Mouse (Mus musculus): ENCODE data around the gene Kdelr1. TPM values are rescaled to one million over a fixed set of nuclear protein-coding genes. Genes with fewer than 3 reads are reported as not detected.

Gene Kdelr1
- polyA plus RNA-seq, 1 experiment = 197 TPM

DNA sequence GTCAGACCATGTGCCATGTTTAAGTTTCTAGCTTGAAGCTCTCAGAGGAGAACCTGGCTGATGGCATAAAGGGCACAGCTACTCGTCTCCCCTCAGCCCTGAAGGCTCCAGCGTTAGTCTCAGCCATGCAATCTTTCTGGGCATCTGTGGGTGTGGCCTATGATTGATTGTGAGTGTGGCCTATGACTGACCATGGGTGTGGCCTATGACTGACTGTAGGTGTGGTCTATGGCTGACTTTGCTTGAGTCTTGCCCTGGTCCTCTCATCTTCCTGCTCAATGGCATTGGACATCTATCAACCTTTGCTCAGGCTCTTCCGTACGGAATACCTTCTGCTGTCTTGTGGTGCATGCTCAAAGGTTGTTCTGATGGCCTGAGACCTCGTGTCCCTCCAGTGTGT lies 29.0 kb downstream of the Kdelr1 start:
- DNase-seq (ENCODE audit: low read depth) = no peak
- TF ChIP-seq POLR2A (IDR thresholded peaks at IDR 0.05; ENCODE audit: borderline replicate concordance, extremely low read depth, insufficient read depth, insufficient read length, poor library complexity, severe bottlenecking) (no peak), CTCF (IDR thresholded peaks at IDR 0.05; ENCODE audit: borderline replicate concordance, extremely low read depth, insufficient read depth, insufficient read length) (no peak)

DNA sequence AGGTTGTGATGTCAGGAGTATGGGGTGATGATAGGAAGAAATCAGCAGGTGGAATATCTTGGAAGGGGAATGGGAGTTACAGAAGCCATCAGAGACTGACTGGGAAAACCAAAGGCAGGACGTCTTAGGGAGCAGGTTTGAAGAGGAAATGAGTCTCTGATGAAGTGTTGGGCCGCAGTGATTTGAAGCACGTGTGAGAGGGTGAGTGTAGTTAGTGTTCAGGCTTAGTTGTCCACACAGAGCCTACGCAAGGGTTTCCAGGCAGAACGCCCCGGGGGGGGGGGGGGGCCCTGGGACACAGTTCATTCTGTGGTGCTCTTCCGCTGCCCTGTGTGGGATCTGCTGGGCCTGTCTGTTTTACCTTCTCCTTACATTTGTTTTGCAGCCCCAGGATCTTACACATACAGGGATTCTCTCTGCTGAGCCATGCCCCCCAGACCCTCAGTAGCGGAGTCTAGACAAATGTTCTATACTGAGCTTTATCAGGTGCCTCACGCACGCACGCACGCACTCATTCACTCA lies 30.0 kb downstream of the Kdelr1 start:
- TF ChIP-seq CTCF (IDR thresholded peaks at IDR 0.05; ENCODE audit: borderline replicate concordance, extremely low read depth, insufficient read depth, insufficient read length) = no peak
- TF ChIP-seq POLR2A (IDR thresholded peaks at IDR 0.05; ENCODE audit: borderline replicate concordance, extremely low read depth, insufficient read depth, insufficient read length, poor library complexity, severe bottlenecking) = no peak
- peak; percentile 12 for DNase-seq (ENCODE audit: low read depth)

- DNase-seq (ENCODE audit: low read depth) = no peak
- no peak for TF ChIP-seq CTCF (IDR thresholded peaks at IDR 0.05; ENCODE audit: borderline replicate concordance, extremely low read depth, insufficient read depth, insufficient read length)
- no peak for TF ChIP-seq POLR2A (IDR thresholded peaks at IDR 0.05; ENCODE audit: borderline replicate concordance, extremely low read depth, insufficient read depth, insufficient read length, poor library complexity, severe bottlenecking)
Measured at GRCm38 (mm10) chr7:45906622-45907021, 34.0 kb downstream of the Kdelr1 start.

DNA sequence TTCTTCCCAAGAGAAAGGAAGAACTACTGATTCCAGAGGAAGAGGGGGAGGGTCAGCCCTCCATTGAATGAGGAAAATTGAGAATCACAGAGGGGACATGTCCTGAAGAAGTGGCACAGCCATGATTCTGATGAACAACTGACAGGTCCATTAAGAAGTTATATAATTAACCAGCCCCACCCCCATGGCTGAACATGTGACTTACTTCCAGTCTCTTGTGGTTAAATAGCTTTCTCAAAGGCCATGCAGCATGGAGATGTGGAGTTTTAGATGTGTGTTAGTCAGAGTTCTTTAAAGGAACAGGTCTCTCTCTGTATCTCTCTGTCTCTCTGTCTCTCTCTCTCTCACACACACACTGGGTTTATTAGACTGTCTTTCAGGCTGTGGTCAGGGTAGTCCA lies 35.8 kb downstream of the Kdelr1 start:
- TF ChIP-seq POLR2A (IDR thresholded peaks at IDR 0.05; ENCODE audit: borderline replicate concordance, extremely low read depth, insufficient read depth, insufficient read length, poor library complexity, severe bottlenecking) = no peak
- no peak for TF ChIP-seq CTCF (IDR thresholded peaks at IDR 0.05; ENCODE audit: borderline replicate concordance, extremely low read depth, insufficient read depth, insufficient read length)

DNA sequence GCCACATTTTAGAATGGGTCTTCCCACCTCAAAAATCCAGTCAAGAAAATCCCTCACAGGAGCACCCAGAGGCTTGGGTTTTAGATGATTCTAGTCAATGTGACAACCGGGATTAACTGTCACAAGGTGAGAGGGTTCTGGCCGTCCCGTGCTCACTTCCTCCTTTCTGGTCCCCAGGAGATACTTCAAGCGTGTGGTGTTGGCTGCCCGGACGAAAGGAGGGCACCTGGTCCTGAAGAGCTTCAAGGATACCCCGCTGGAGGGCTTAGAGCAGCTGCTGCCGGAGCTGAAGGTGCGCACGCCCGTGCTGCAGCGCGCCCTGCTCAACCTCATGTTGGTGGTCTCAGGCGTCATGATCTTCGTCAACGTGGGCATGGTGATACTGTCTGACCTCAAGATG lies 36.6 kb downstream of the Kdelr1 start:
- DNase-seq (ENCODE audit: low read depth) = no peak
- TF ChIP-seq POLR2A (IDR thresholded peaks at IDR 0.05; ENCODE audit: borderline replicate concordance, extremely low read depth, insufficient read depth, insufficient read length, poor library complexity, severe bottlenecking) = no peak
- TF ChIP-seq CTCF (IDR thresholded peaks at IDR 0.05; ENCODE audit: borderline replicate concordance, extremely low read depth, insufficient read depth, insufficient read length) = no peak

More for the DNA sequence above, 35.8 kb downstream of the Kdelr1 start:
- DNase-seq (ENCODE audit: low read depth) = no peak

- no peak for TF ChIP-seq CTCF (IDR thresholded peaks at IDR 0.05; ENCODE audit: borderline replicate concordance, extremely low read depth, insufficient read depth, insufficient read length)
- DNase-seq (ENCODE audit: low read depth) = no peak
Measured at GRCm38 (mm10) chr7:45914067-45914466, 41.5 kb downstream of the Kdelr1 start.

DNA sequence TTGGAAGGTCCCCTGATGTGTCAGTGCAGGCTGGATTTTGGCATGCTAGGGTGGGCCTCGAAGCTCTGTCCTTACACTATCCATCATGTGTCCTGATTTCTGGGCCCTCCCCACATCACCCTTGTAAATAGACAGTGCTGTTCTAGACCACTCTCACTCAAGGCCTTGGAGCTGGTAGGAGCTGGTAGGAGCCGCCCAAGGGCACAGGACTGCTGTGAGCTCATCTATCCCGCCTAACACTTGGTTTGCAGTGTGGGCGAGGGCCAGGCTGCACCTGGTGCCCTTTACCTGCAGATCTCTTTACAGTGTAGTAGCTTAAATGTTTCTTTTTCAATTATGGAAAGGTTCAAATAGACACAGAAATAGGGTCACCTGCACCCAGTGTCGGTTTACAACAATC lies 42.4 kb downstream of the Kdelr1 start:
- DNase-seq (ENCODE audit: low read depth) = no peak
- TF ChIP-seq CTCF (IDR thresholded peaks at IDR 0.05; ENCODE audit: borderline replicate concordance, extremely low read depth, insufficient read depth, insufficient read length) (no peak), POLR2A (IDR thresholded peaks at IDR 0.05; ENCODE audit: borderline replicate concordance, extremely low read depth, insufficient read depth, insufficient read length, poor library complexity, severe bottlenecking) (no peak)

GRCm38 (mm10) chr7:45916056-45917003 lies 43.8 kb downstream of the Kdelr1 start:
- TF ChIP-seq POLR2A (IDR thresholded peaks at IDR 0.05; ENCODE audit: borderline replicate concordance, extremely low read depth, insufficient read depth, insufficient read length, poor library complexity, severe bottlenecking) (no peak), CTCF (IDR thresholded peaks at IDR 0.05; ENCODE audit: borderline replicate concordance, extremely low read depth, insufficient read depth, insufficient read length) (no peak)
- DNase-seq (ENCODE audit: low read depth) = peak; percentile 96

DNA sequence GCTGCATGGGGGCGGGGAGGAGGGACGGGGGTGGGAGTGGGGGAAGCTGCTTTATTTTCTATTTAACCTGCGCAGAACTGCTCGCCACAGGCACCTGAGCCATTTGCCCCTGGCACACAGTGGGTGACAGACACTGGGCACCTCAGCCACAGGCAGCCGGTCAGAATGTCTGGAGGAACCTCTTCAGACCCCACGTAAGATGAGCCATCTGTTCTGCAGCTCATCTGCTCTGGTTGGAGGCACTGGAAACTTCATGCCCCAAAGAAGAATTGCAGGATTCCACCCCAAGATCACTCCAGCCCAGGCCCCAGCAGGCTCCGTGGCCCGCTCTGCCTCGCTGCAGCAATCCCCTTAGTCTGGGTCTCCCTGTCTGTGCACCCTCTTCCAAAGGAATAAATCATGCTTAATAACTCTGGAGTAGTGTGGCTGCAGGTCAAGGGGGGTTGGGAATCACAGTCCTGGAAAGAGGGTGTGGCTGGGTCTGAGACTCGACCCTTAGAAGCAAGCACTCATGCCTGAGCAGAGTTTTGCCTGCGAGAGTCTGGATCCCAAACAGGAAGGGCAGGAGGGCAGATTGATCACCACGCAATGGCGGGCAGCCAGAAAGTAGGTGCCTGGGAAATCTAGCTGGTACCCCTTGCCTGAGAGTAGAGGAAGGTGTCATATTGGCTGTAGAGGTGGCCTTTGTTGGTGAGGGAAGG lies 44.6 kb downstream of the Kdelr1 start:
- DNase-seq (ENCODE audit: low read depth) = no peak
- TF ChIP-seq CTCF (IDR thresholded peaks at IDR 0.05; ENCODE audit: borderline replicate concordance, extremely low read depth, insufficient read depth, insufficient read length) = no peak
- no peak for TF ChIP-seq POLR2A (IDR thresholded peaks at IDR 0.05; ENCODE audit: borderline replicate concordance, extremely low read depth, insufficient read depth, insufficient read length, poor library complexity, severe bottlenecking)

DNA sequence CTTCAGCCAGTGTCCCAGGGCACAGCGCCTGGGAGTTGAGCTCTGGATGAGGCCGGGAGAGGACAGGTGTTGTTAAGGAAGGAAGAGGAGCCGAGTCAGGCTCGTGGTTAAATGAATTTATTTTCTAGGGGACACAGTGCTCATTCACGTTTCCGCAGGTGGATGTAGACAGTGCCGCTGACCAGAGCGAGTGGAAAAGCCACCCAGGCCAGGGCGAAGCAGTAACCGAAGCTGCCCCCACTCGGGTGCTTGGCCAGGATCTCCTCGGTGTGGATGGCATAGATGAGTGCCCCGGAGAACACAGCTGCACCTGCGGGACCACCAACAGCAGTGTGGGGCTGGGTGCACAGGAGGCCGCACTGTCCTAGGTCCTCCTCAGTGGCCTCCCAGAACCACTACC lies 45.4 kb downstream of the Kdelr1 start:
- DNase-seq (ENCODE audit: low read depth) = no peak
- TF ChIP-seq CTCF (IDR thresholded peaks at IDR 0.05; ENCODE audit: borderline replicate concordance, extremely low read depth, insufficient read depth, insufficient read length) = no peak
- TF ChIP-seq POLR2A (IDR thresholded peaks at IDR 0.05; ENCODE audit: borderline replicate concordance, extremely low read depth, insufficient read depth, insufficient read length, poor library complexity, severe bottlenecking) = no peak

DNA sequence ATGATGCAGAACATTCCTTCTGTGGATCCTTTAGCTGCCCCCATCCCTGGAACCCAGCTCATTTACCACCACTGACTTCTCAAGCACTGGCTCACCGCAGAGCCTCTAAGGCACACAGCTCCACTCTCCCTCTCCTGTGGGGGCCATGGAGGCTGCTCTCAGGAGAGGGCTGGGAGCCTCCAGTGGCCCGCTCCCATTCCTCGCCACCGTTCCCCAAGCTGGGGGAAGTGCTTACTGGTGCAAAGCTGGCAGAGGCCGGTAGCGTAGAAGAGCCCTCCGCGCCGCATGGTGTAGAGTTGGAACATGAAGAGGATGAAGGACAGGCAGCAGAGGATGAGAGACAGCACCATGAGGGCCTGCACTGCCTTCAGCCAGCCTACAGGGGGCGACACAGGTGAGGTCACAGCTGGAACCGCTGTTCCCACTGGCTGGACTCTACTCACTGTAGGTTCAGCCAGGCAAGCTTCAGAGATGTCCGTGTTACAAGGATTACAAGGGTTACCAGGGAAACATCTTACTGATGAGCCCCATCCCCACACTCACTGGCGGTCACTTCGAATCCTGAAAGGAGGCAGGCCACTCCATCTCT lies 46.6 kb downstream of the Kdelr1 start:
- TF ChIP-seq CTCF (IDR thresholded peaks at IDR 0.05; ENCODE audit: borderline replicate concordance, extremely low read depth, insufficient read depth, insufficient read length) (peak; percentile 35; the same call in 1 of the 2 replicates), POLR2A (IDR thresholded peaks at IDR 0.05; ENCODE audit: borderline replicate concordance, extremely low read depth, insufficient read depth, insufficient read length, poor library complexity, severe bottlenecking) (no peak)
- DNase-seq (ENCODE audit: low read depth) = no peak

All from brain, embryonic 14.5 days (tissue).